Mouse (Mus musculus) left cerebral cortex, adult 2 months (tissue): ENCODE measurements around the gene D8Ertd738e. TPM values are rescaled to one million over a fixed set of nuclear protein-coding genes. Genes with fewer than 3 reads are reported as not detected.

Source experiments
- DNase-seq, 2 experiments: peaks; one replicate each; pipeline ENCODE4 v3.0.0; 2021 to 2022; ENCODE audit warnings: low spot score in 2 of 2, mixed read lengths in 1 of 2; ENCODE audit errors: extremely low spot score in 1 of 2
- H3K27ac ChIP-seq: fragments of 200-600 bp; 2 replicates; pipeline ENCODE4 v1.8.1; 2022
- H3K4me3 ChIP-seq: fragments of 200-600 bp; 2 replicates; pipeline ENCODE4 v1.8.1; 2022
- CTCF ChIP-seq: fragments of 200-600 bp; IDR thresholded peaks from 2 replicates; pipeline ENCODE4 v1.8.1; 2022; ENCODE audit warnings: antibody characterized with exemption, mild to moderate bottlenecking, moderate library complexity
- intact Hi-C: fragments of 180-260 bp; cut with DNase I; formaldehyde crosslinking; loops from one replicate; pipeline ENCODE4 v1.15.1; 2025
- microRNA-seq, 2 experiments: library from miRNA; unstranded; fragments of <30 nt; microRNA quantifications; one replicate each; pipeline ENCODE4 v1.2.0; 2021
- total RNA-seq, 2 experiments: library from RNA; stranded (reverse); gene quantifications; 2 replicates each; pipeline ENCODE4 v1.2.3; 2021

D8Ertd738e gene
- total RNA-seq, 2 experiments from 2014 or later, result 124 to 140 TPM

GRCm38 (mm10) chr8:84200652-84201544 lies 48.6 kb downstream of the D8Ertd738e start:
- TF ChIP-seq CTCF, result no peak
- peak in 1 of 2 experiments; percentile 60 for DNase-seq
- Histone ChIP-seq H3K4me3 (peak overlapping the region; percentile 54), H3K27ac (peak overlapping the region; percentile 99)
- intact Hi-C loops, result no loop called here

- H3K4me3 ChIP-seq, result peak overlapping the region; percentile 54
- peak overlapping the region; percentile 99 for H3K27ac ChIP-seq
- no peak for DNase-seq
- intact Hi-C loops, result no loop called here
- TF ChIP-seq CTCF, result no peak; the same call in 1 of the 2 replicates
Measured at GRCm38 (mm10) chr8:84200126-84200555, 49.4 kb downstream of the D8Ertd738e start.

- intact Hi-C loops, result no loop called here
- peak overlapping the region; percentile 99 for H3K27ac ChIP-seq
- DNase-seq, result no peak
- no peak overlapping the region for H3K4me3 ChIP-seq
- no peak for TF ChIP-seq CTCF
Measured at GRCm38 (mm10) chr8:84199348-84200125, 50.0 kb downstream of the D8Ertd738e start.

GRCm38 (mm10) chr8:84198871-84199270 lies 50.6 kb downstream of the D8Ertd738e start:
- no peak for DNase-seq
- Histone ChIP-seq H3K4me3 (no peak overlapping the region), H3K27ac (peak overlapping the region; percentile 94)
- intact Hi-C loops, result no loop called here
- no peak for TF ChIP-seq CTCF

GRCm38 (mm10) chr8:84197922-84198774 lies 51.4 kb downstream of the D8Ertd738e start:
- DNase-seq, result peak; percentile 81 to 83
- Histone ChIP-seq H3K27ac (peak overlapping the region; percentile 94), H3K4me3 (peak overlapping the region; percentile 49)
- no peak for TF ChIP-seq CTCF
- intact Hi-C loops, result no loop called here

GRCm38 (mm10) chr8:84197141-84197921 lies 52.2 kb downstream of the D8Ertd738e start:
- Histone ChIP-seq H3K27ac (peak overlapping the region; percentile 94), H3K4me3 (peak overlapping the region; percentile 49)
- DNase-seq, result peak; percentile 73 to 78
- intact Hi-C loops, result no loop called here
- TF ChIP-seq CTCF, result no peak

Small RNA genes within 50 kb of the gene (microRNA-seq; reads per million reads assigned to microRNA genes)
- gene Mir23a, result 11,264 to 12,641 reads per million in 2 experiments
- 0 reads per million in 2 experiments for gene Mir24-2
- gene Mir27a, result 95.7 to 113 reads per million in 2 experiments
- 0 reads per million in 2 experiments for gene Mir3074-2

Other genes starting within 250 kb of the D8Ertd738e start
- gene 1700067K01Rik, start 248.2 kb downstream of the D8Ertd738e start, total RNA-seq, result under 1 TPM in 1 of 2 experiments, not detected in 1; 0.41 TPM
- gene 2210011C24Rik, start 237.5 kb downstream of the D8Ertd738e start, total RNA-seq, result 1 to 10 TPM; 1.0 to 1.3 TPM
- 1 to 10 TPM; 2.2 to 2.7 TPM for gene Palm3, start 228.2 kb downstream of the D8Ertd738e start, total RNA-seq
- under 1 TPM; 0.23 to 0.41 TPM for gene Il27ra, start 207.1 kb downstream of the D8Ertd738e start, total RNA-seq
- gene Rln3, start 204.7 kb downstream of the D8Ertd738e start, total RNA-seq, result not detected
- gene Gm10643, start 184.6 kb downstream of the D8Ertd738e start, total RNA-seq, result 1 to 10 TPM; 2.8 to 3.5 TPM
- 10 to 100 TPM; 27.1 to 30.0 TPM for gene Rfx1, start 182.9 kb downstream of the D8Ertd738e start, total RNA-seq
- 10 to 100 TPM; 17.9 to 18.0 TPM for gene Dcaf15, start 145.0 kb downstream of the D8Ertd738e start, total RNA-seq
- not detected for gene Podnl1, start 123.7 kb downstream of the D8Ertd738e start, total RNA-seq
- gene Cc2d1a, start 101.8 kb downstream of the D8Ertd738e start, total RNA-seq, result 10 to 100 TPM; 49.9 to 52.2 TPM
- gene 4930432K21Rik, start 101.7 kb downstream of the D8Ertd738e start, total RNA-seq, result 1 to 10 TPM; 2.0 to 2.8 TPM
- gene Nanos3, start 64.5 kb downstream of the D8Ertd738e start, total RNA-seq, result 1 to 10 TPM; 2.0 to 3.0 TPM
- gene Zswim4, start 12.7 kb downstream of the D8Ertd738e start, total RNA-seq, result 10 to 100 TPM; 15.1 to 17.8 TPM
- 10 to 100 TPM; 13.2 to 16.5 TPM for gene Mri1, start 7.6 kb upstream of the D8Ertd738e start, total RNA-seq
- gene Ccdc130, start 20.7 kb upstream of the D8Ertd738e start, total RNA-seq, result 10 to 100 TPM; 27.7 to 35.5 TPM
- gene Cacna1a, start 138.7 kb upstream of the D8Ertd738e start, total RNA-seq, result 100 to 1,000 TPM; 243 to 258 TPM